Mouse (Mus musculus): ENCODE measurements around the gene Nubp2. TPM values are rescaled to one million over a fixed set of nuclear protein-coding genes. Genes with fewer than 3 reads are reported as not detected.
A peak's percentile ranks its signal among the peaks of the same experiment; 100 is the strongest.

Nubp2 gene
- total RNA-seq, 2 experiments from 2014 or later, result 10.6 to 25.4 TPM

DNA sequence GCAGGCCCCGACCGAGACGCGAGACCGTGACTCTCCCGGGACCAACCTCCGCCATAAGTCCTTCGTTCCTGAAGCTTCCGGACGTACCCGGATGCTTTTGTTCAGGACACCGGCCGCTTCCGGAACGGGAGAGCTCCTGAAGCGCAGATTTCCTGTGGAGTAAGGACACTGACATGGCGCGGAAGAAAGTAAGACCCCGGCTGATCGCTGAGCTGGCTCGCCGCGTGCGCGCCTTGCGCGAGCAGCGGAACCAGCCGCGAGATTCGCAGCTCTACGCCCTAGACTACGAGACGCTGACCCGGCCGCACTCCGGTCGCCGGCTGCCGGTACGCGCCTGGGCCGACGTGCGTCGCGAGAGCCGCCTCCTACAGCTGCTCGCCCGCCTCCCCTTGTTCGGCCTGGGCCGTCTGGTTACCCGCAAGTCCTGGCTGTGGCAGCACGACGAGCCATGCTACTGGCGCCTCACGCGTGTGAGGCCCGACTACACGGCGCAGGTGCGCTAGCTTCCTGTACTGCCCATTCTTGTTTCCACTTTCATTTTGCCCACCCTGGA lies 8.9 kb upstream of the Nubp2 start, which contains the start of the genes Eme2 and Mrps34:
Gene Eme2, minus strand, starts transcription at position 93 of the 553 bp plus-strand sequence.
Gene Mrps34, plus strand, starts transcription at position 122 of the 553 bp plus-strand sequence.
- ATAC-seq (replicated peaks; ENCODE audit: low FRiP score, poor library complexity, severe bottlenecking), result peak; percentile 34

DNA sequence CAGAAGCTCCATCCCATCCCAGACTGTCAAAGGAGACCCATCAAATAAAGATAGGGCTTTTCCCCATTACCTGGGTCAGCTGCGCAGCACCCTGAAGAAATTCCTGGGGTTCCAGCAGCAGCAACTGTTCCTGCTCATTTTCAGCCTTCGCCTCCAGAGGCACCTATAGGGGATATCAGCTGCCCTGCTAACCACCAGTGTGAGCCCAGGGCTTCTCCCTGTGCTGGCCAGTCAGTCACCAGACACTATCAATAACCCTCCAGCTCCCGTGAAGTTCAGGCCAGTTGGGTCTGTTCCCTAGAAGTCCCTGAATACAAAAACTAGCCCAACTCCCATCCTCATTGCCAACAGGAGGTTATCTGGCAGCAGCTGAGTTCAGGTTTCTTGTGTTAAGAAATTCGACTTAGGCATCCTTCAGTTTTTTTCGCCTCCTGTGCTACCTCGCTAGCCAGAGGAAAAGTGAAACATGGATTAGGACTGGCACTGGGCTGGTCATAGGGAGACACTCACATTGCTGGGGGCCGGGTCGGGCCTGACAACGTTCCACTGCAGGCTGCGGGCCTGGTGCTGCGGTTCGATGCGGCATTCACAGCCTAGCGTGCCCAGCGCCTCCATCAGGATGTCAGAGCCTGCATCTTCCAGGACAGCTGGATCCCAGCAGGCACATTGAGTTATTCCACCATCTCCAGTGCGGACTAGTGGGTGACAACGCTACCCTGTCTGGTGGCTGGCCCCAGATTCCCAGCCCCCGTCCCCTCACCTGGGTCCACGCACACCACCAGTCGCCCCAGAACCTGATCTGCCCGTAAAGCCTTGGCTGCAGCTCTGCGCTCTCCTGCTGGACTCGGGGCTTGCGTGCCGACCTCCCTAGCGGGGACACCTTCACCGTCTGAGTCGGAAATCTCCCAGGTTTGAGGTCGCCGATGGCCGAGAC lies 8.2 kb upstream of the Nubp2 start:
- ATAC-seq (replicated peaks; ENCODE audit: low FRiP score, poor library complexity, severe bottlenecking), result peak; percentile 29

DNA sequence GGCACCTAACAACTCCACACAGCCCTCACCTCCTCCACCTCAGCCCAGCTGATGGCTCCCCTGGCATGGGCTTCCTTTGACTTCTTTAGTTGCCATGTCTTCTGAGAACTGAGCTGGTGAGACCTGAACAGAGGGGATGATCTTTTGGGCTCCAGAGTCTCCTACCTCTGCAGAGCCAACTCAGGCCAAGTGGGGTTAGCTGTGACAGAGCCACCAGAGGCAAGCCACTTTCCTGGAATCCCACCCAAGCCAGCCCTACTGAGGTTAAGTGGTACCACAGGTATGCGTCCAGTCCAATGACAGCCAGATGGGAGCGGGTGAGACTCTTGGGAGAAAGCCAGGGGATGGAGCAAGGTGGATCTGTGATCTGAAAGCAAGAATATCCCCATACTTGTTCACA lies 7.1 kb upstream of the Nubp2 start:
- ATAC-seq (replicated peaks; ENCODE audit: low FRiP score, poor library complexity, severe bottlenecking), result no peak

DNA sequence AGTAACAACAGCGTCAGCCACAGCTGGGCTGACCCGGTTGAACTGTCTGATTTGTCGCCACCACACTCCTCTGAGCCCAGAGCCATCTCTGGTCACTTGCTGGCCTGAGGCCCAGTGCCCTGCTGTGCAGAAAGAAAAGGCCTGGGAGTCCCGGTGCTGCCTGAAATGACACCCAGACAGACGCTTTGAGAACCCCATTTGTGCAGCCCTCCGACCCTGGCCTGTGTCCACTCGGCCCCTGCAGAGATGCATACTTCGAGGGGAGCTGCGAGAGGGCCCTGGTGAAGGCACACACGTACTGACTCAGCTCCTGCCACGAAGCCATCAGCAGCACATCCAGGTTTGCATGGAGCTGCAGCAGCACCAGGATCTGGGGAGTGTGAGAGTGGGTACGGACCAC lies 6.6 kb upstream of the Nubp2 start:
- no peak for ATAC-seq (replicated peaks; ENCODE audit: low FRiP score, poor library complexity, severe bottlenecking)

DNA sequence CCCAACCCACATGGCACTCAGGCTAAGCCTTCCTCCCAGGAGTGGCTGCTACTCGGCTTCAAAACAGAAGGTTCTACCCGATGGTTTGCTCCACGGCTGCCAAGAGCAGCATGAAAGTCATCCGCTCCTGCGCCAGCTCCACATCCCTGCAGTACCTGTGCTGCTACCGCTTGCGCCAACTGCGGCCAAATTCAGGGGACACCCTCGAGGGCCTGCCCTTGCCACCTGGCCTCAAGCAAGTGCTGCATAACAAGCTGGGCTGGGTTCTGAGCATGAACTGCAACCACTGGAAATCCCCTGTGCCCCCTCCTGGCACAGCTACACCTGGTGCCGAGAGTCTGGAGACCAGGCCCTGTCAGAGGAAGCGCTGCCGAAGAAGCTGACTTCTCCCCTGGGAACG lies 5.2 kb upstream of the Nubp2 start:
- ATAC-seq (replicated peaks; ENCODE audit: low FRiP score, poor library complexity, severe bottlenecking), result no peak

DNA sequence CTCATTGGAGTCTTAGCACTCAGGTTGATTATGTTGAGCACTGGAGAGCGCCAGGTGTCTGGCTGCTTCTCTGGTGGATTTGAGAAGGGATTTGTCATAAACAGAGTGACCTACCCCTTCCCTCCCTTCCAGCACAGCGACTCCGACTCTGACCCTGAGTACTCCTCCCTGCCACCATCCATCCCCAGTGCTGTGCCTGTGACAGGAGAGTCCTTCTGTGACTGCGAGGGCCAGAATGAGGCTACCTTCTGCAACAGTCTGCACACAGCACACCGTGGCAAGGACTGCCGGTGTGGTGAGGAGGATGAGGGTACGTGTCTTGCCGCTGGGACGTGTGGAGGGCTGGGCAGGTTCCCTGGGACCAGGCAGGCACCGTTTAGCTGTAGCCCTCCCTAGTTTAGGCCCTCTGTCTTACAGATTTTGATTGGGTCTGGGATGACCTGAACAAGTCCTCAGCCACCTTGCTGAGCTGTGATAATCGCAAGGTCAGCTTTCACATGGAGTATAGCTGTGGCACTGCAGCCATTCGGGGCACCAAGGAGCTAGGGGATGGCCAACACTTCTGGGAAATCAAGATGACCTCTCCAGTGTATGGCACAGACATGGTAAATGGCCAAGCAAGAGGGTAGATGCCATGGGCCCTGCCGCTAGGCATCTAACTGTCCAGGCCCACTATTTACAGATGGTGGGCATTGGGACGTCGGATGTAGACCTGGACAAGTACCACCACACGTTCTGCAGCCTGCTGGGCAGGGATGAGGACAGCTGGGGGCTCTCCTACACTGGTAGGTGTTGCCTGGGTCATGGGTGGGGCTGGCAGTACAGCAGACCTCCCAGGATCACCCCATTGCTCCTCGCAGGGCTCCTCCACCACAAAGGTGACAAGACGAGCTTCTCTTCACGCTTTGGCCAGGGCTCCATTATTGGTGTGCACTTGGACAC lies 4.3 kb upstream of the Nubp2 start:
- no peak for ATAC-seq (replicated peaks; ENCODE audit: low FRiP score, poor library complexity, severe bottlenecking)

DNA sequence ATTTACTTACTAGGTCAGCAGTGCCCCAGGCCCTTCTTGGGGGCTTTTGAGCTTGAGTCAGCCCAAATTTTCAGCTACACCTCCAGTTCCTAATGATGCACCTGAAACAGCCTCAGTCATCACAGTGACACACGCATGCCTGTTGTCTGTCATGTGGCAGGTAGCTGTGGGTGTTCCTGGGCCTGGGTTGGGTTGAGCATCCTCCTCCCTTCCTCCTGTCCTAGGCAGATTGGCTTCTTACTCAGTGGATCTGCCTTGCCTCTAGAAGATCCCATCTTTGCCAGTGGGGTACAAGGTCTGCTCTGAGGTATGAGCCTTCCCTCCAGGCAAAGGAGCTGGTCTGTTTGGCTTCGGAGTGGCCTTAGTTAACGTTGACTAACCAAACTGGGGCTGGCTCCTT lies 2.7 kb upstream of the Nubp2 start:
- ATAC-seq (replicated peaks; ENCODE audit: low FRiP score, poor library complexity, severe bottlenecking), result no peak

DNA sequence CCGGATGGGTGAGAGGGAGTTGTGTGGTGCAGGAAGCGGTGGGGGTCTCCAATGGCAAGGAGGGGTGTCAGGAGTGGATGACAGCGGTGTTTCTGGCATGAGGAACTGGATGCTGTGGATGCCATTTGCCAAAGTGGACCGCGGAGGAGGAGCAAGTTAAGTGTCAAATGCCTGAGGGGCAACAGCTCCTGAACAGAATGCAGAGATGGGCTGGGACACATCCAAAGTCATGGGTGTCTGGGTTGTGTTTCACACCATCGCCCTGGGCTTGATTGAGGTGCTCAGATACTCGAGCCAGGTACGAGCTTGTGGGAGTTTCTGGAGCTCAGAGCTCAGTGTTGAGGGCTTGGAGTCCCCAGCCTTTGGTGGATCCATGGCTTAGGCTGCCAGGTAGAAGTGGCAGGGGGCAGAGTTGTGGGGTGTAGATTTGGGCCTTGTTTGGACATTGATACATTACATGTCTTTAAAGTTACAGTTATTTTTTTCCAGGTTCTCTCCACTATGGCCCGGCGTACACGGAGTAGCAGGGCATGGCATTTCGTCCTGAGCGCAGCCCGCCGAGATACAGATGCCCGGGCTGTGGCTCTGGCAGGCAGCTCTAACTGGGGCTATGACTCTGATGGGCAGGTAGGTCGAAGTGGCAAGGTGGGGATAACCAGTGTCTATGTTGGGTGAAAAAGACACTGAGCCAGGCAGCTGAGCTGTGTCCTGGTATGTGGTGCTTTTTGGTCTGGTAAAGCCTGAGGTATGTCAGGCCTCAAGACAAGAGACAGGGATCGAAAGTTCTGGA lies 1.3 kb upstream of the Nubp2 start:
- ATAC-seq (replicated peaks; ENCODE audit: low FRiP score, poor library complexity, severe bottlenecking), result peak; percentile 16

DNA sequence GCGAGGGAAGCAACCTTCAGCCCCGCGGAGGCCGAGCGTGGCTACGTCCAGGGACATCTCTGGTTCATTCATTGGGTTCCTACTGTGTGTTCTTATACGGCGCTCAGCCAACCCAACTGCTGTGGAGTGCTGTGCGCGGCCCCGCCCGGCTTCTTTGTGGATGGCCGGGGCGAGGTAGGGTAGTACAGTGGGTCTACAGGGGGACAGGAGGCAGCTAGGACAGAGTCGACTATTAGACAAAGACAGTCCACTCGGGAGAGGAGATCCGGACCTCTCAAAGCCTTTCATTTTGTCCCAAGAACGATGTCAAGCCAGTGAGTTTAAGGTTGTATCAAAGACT lies 753 bp upstream of the Nubp2 start:
- peak; percentile 34 for ATAC-seq (replicated peaks; ENCODE audit: low FRiP score, poor library complexity, severe bottlenecking)

DNA sequence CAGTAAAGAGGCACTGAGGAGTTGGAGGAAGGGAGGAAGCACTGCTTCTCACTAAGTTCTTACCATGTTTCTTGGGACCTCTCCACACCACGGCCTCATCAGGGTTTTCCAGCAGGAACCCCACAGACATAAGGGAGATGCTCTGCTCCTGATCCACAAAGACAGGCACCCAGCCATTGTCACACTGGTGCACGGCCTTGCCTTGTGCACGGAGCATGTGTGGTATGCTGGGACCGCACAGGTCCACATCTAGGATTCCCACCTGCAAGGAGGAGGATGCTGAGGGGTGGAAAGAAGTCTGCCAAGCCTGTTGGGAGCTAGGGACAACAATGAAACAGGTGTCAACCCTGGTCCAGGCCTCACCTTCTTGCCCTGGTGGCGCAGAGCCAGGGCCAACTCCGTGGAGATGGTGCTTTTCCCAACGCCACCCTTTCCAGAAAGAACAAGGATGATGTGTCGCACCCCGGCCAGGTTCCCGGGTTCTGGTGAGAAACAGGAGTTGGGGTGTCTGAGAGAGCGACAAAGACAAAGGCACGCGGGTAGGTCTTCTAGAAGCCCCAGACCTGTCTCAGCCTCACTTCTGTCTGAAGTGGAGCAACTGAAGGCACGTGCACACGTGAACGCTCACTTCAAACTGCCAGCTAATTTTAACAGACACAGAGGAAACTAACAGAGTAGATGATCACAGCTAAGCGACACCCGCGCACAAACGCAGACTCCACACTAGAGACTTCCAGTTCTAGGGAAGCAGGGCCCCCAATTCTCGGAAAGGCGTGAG lies 604 bp downstream of the Nubp2 start:
- no peak for ATAC-seq (replicated peaks; ENCODE audit: low FRiP score, poor library complexity, severe bottlenecking)

DNA sequence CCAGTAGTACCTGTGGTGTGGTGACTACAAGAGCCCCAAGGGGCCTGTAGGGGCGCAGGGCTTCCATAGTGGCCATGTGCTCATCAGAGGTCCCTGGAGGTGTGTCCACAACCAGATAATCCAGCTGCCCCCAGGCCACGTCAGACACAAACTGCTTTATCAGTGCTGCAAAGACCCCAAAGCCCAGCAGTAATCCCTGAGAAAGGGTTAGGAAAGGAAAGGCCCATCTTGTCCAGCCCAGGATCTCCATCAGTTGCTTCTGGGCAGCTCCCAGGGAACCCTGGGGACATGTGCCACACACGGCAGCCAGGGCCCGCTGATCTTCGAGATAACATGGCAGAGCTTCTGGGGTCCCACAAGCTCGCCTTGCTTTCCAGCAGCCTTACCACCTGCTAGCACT lies 1.8 kb downstream of the Nubp2 start:
- no peak for ATAC-seq (replicated peaks; ENCODE audit: low FRiP score, poor library complexity, severe bottlenecking)

DNA sequence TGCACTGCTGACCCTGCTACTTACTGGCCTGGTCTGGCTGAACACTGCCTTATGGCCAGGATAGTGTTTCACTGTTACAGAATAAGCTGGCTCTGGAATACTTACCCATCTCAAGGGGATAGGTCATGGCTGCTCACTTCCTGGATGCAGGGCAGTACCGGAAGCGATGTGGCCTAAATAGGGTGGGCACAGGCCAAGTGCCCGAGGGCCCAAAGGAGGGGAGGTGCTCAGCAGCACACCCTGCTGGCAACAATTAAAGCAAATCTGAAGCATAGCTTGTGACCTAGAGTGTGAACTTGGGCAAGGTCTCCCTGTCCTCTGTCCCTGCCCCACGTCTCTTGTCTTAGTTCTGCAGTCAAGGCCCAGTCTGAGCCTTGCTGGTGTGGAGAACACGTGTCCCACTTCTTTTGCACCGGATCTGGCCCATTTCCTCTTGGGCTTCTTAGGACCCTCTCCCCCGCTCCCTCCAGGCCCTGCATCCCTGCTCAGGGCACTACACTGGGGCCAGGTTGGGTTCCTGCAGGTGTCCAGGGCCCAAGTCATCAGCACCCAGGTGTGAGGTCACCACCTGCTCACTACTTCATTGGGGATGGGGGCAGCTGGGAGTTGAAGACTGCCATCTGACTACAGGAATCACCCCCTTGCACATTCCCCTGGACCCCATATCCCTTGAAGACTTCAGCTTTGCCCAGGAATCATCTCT lies 4.3 kb downstream of the Nubp2 start:
- ATAC-seq (replicated peaks; ENCODE audit: low FRiP score, poor library complexity, severe bottlenecking), result peak; percentile 20; the same call in 1 of the 2 replicates

DNA sequence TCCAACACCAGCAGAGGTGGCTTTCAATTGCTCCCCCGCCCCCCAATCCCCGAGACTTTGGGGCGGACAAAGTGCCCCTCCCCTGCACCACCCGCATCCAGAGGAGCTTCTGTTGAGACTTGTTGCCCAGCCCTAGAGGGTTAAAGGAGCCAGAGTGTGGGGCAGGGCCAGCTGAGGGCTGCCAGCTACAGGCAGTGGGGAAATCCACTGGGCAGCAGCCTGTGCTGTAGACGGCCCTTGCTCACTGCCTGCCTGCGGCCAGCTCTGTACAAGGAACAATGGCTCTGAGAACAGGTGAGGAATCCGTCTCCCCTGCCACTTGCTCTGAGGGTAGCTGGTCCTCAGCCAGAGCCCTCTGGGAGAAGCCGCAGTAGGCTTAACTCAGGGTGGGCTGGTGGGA lies 7.6 kb downstream of the Nubp2 start:
- no peak for ATAC-seq (replicated peaks; ENCODE audit: low FRiP score, poor library complexity, severe bottlenecking)

DNA sequence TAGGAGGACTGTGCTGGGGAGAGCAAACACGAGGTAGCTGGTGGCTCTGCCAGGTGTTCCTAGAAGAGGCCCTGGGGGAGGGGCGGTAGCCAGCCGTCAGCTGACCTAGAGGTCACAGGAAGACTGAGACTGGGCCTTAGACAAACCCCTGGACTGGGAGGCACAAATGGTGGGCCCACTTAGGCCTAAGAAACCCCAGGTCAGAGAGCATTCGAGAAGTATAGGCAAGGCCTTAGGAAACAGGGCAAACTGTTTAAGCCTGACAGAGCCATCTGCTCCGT lies 8.1 kb downstream of the Nubp2 start:
- no peak for ATAC-seq (replicated peaks; ENCODE audit: low FRiP score, poor library complexity, severe bottlenecking)

DNA sequence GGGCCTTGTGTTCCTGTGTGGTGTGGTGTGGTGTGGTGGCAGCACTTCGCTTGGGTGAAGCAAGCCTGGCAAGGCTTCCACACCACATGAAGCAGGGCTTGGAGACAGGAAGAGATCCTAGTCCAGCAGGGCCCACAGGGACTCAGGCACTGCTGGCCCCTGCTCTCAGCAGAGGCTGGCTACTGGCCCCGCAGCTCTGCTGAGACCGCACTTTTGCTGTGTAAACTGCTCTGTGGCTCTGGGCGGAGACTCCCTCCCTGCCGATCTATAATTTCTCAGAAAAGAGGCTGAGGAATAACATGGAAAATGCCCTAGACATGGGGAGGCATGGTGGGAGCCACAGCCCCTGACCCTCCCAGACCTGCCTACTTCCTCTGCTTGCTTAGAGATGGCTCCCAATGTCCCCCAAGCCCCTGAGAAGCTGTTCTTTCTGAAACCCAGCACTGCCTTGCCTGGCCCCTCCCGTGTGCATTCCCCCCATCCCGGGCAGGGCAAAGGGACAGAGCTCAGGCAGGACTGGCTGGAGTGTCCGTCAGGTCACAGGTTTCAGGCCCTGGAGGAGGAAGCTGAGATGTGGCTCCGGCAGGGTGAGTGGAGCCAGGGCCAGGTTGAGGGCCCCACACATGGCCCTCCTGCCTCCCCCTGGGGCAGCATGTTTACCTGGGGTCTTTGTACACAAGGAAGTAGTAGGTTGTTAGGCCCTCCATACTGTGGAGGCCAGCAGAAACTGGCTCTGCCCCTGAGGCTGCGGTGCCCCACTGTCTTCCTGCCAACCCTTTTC lies 8.6 kb downstream of the Nubp2 start:
- no peak for ATAC-seq (replicated peaks; ENCODE audit: low FRiP score, poor library complexity, severe bottlenecking)

DNA sequence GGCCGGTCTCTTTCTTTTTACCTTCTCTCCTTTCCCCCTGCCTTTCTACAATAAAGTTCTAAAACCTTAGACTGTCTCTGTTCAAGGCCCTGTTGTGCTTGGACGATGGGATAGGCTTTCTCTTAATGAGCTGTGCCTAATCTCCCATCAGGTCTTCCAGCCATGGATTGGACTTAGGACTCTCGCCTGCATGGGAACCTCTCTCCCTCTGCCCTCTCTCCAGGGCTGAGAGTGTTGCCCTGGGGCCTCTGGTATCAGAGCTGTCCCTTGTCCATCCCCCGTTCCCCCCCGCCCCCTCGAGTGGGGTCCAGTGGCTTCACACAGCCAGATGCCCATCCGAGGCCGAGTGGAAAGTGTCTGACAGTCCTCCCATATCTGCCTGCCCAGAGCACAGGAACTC lies 11.2 kb downstream of the Nubp2 start:
- ATAC-seq (replicated peaks; ENCODE audit: low FRiP score, poor library complexity, severe bottlenecking), result no peak

DNA sequence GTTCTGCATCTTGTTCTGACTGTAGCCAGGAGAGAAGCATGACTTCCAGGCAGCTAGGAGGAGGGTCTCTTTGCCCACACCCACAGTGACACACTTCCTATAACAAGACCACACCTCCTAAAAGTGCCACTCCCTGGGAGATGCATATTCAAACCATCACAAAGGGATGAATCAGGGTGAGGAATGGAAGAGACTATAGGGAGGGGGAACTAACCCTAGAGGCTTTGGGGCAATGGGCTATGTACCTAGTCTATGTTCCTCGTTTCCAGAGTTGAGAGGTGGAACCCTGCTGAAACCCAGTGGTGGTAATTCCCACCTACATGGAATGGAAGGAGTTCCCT lies 11.8 kb downstream of the Nubp2 start:
- no peak for ATAC-seq (replicated peaks; ENCODE audit: low FRiP score, poor library complexity, severe bottlenecking)

Measured in erythroblast, adult 5-6 weeks (primary cell).